Comparison of ENCODE assay signal across 12 mouse cellular contexts in the genomic region with DNA sequence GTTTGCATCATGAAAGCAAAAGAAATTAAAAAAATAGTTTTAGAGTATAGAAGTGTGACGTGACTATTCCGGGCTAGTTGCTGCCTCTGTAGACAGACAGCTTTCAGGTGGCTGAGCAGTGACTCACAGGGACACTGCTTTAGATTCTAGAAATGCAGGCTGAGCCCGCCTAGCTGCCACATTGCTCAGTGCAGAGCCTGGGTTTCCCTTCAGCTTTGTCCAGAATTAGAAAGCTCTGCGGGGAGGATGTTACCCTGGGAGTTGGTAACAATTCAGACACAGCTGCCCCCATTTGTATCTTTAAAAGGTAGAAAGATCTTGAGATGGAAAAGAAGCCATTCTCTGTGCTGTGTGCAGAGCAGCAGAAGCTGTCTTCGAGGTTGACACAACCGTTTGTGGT.
DNase-seq lines count a peak whose midpoint lies in the region; ATAC-seq and TF ChIP-seq lines count a peak whose summit lies in the region.
"Had no signal": no experiment of that assay in that cellular context is flagged by ENCODE, and none has a peak within 500 bp of the region (broad histone marks: within the 10 kb centered on the region; RNA-seq: fewer than 3 reads in every experiment).

No protein-coding gene starts in this region.

- TF ChIP-seq CTCF in cerebellum, adult 2 months (IDR thresholded peaks at IDR 0.05; ENCODE audit: borderline replicate concordance, insufficient read depth, low read depth, low read length): peak; percentile 43; the same call in 1 of the 2 replicates
- peak; percentile 51 for TF ChIP-seq CTCF in hindbrain, postnatal 0 days (IDR thresholded peaks at IDR 0.05; ENCODE audit: low read depth)
- TF ChIP-seq CTCF in stomach, postnatal 0 days (IDR thresholded peaks at IDR 0.05; ENCODE audit: low read depth): peak; percentile 34
- TF ChIP-seq CTCF in gastrocnemius, adult 2 months (IDR thresholded peaks at IDR 0.05): no peak

- peak overlapping the region; percentile 69; the same call in 1 of the 2 replicates for H3K27ac ChIP-seq in cerebellum, adult 2 months (ENCODE audit: insufficient read depth, low read length)
- no peak overlapping the region for H3K27ac ChIP-seq in midbrain, embryonic 13.5 days
- H3K27ac ChIP-seq in midbrain, embryonic 10.5 days (replicated peaks): no peak overlapping the region
- peak overlapping the region; percentile 27; the same call in 1 of the 2 replicates for H3K27ac ChIP-seq in hindbrain, postnatal 0 days
- H3K27ac ChIP-seq in stomach, postnatal 0 days (replicated peaks): no peak overlapping the region
- no peak overlapping the region for H3K27ac ChIP-seq in gastrocnemius, adult 2 months
- H3K27ac ChIP-seq: liver, embryonic 13.5 days had no signal

- no peaks in the 10 kb centered on the region for H3K27me3 ChIP-seq in cerebellum, adult 2 months (ENCODE audit: control insufficient read depth, insufficient read depth, low read length)
- no peaks in the 10 kb centered on the region for H3K27me3 ChIP-seq in midbrain, embryonic 13.5 days
- no peaks in the 10 kb centered on the region for H3K27me3 ChIP-seq in midbrain, embryonic 10.5 days (ENCODE audit: low read depth, poor library complexity, severe bottlenecking)
- no peaks in the 10 kb centered on the region for H3K27me3 ChIP-seq in hindbrain, postnatal 0 days (ENCODE audit: insufficient read depth, low read length)
- H3K27me3 ChIP-seq in stomach, postnatal 0 days (ENCODE audit: control insufficient read depth, insufficient read depth, low read length): no peaks in the 10 kb centered on the region
- H3K27me3 ChIP-seq: liver, embryonic 13.5 days; megakaryocyte, embryonic 14.5 days had no signal

- 10% methylated on average over 6 of the region's 6 CpGs for WGBS in cerebellum, adult 2 months
- 37% methylated on average over 6 of the region's 6 CpGs for WGBS in midbrain, embryonic 13.5 days
- 64% methylated on average over 6 of the region's 6 CpGs for WGBS in midbrain, embryonic 10.5 days
- WGBS in hindbrain, postnatal 0 days: 38% methylated on average over 6 of the region's 6 CpGs
- 66% methylated on average over 6 of the region's 6 CpGs for WGBS in stomach, postnatal 0 days

- peaks cover 20% of the 10 kb centered on the region for H3K4me1 ChIP-seq in cerebellum, adult 2 months (ENCODE audit: control insufficient read depth, insufficient read depth, low read length)
- peaks cover 10% of the 10 kb centered on the region for H3K4me1 ChIP-seq in midbrain, embryonic 13.5 days (replicated peaks)
- peaks cover 5% of the 10 kb centered on the region; the same call in 1 of the 2 replicates for H3K4me1 ChIP-seq in midbrain, embryonic 10.5 days
- no peaks in the 10 kb centered on the region for H3K4me1 ChIP-seq in hindbrain, postnatal 0 days (ENCODE audit: insufficient read depth, low read length)
- no peaks in the 10 kb centered on the region for H3K4me1 ChIP-seq in stomach, postnatal 0 days (replicated peaks; ENCODE audit: control insufficient read depth, insufficient read depth)
- H3K4me1 ChIP-seq: liver, embryonic 13.5 days; megakaryocyte, embryonic 14.5 days had no signal

- peak; percentile 60; the same call in 1 of the 2 replicates for ATAC-seq in midbrain, embryonic 13.5 days
- ATAC-seq in hindbrain, postnatal 0 days: peak; percentile 80
- no peak for ATAC-seq in stomach, postnatal 0 days (ENCODE audit: low FRiP score, low TSS enrichment)

- intact Hi-C loops in gastrocnemius, adult 2 months (cut with DNase I): no loop called here

- no peak overlapping the region for H3K4me3 ChIP-seq in cerebellum, adult 2 months (replicated peaks; ENCODE audit: insufficient read depth, low read depth, low read length)
- H3K4me3 ChIP-seq in midbrain, embryonic 13.5 days (replicated peaks): no peak overlapping the region
- H3K4me3 ChIP-seq in midbrain, embryonic 10.5 days: no peak overlapping the region
- no peak overlapping the region for H3K4me3 ChIP-seq in hindbrain, postnatal 0 days (ENCODE audit: low read length)
- H3K4me3 ChIP-seq in stomach, postnatal 0 days (ENCODE audit: low read depth, low read length): no peak overlapping the region
- no peak overlapping the region for H3K4me3 ChIP-seq in gastrocnemius, adult 2 months
- H3K4me3 ChIP-seq: liver, embryonic 13.5 days; megakaryocyte, embryonic 14.5 days had no signal

- no peaks in the 10 kb centered on the region for H3K9me3 ChIP-seq in midbrain, embryonic 13.5 days
- H3K9me3 ChIP-seq in midbrain, embryonic 10.5 days (replicated peaks): no peaks in the 10 kb centered on the region
- no peaks in the 10 kb centered on the region for H3K9me3 ChIP-seq in hindbrain, postnatal 0 days (ENCODE audit: low read length)
- no peaks in the 10 kb centered on the region for H3K9me3 ChIP-seq in stomach, postnatal 0 days (ENCODE audit: control insufficient read depth, low read length)
- H3K9me3 ChIP-seq: liver, embryonic 13.5 days had no signal

- no peak overlapping the region for H3K4me2 ChIP-seq in midbrain, embryonic 13.5 days (replicated peaks)
- H3K4me2 ChIP-seq in hindbrain, postnatal 0 days (ENCODE audit: low read depth, low read length): no peak overlapping the region
- H3K4me2 ChIP-seq in stomach, postnatal 0 days (replicated peaks; ENCODE audit: low read depth): no peak overlapping the region
- H3K4me2 ChIP-seq: liver, embryonic 13.5 days had no signal

- no peak for TF ChIP-seq POLR2A in cerebellum, adult 2 months (IDR thresholded peaks at IDR 0.05; ENCODE audit: borderline replicate concordance, insufficient read depth, low read length)

- H3K36me3 ChIP-seq in midbrain, embryonic 13.5 days: no peaks in the 10 kb centered on the region
- H3K36me3 ChIP-seq in midbrain, embryonic 10.5 days: no peaks in the 10 kb centered on the region
- H3K36me3 ChIP-seq in hindbrain, postnatal 0 days (ENCODE audit: insufficient read depth, low read length): no peaks in the 10 kb centered on the region
- no peaks in the 10 kb centered on the region for H3K36me3 ChIP-seq in stomach, postnatal 0 days (ENCODE audit: control insufficient read depth, insufficient read depth, low read length)
- H3K36me3 ChIP-seq: liver, embryonic 13.5 days had no signal

- no peak overlapping the region for H3K9ac ChIP-seq in midbrain, embryonic 13.5 days (replicated peaks)
- H3K9ac ChIP-seq in hindbrain, postnatal 0 days (replicated peaks; ENCODE audit: low read length): no peak overlapping the region
- H3K9ac ChIP-seq in stomach, postnatal 0 days (ENCODE audit: low read length): no peak overlapping the region
- H3K9ac ChIP-seq: liver, embryonic 13.5 days had no signal

- peak; percentile 51 to 74 for DNase-seq in cerebellum, adult 2 months
- no peak for DNase-seq in cerebellum, postnatal 4 days (ENCODE audit: low spot score in 2 of 2)
- DNase-seq in midbrain, embryonic 10.5 days (ENCODE audit: low spot score): no peak
- DNase-seq in hindbrain, postnatal 0 days (ENCODE audit: low spot score): peak; percentile 51
- DNase-seq in stomach, postnatal 0 days (ENCODE audit: low spot score): no peak
- no peak for DNase-seq in kidney, postnatal 25 days
- DNase-seq in gastrocnemius, adult 2 months: no peak
- DNase-seq: heart, postnatal 4 days; kidney, postnatal 14 days; liver, embryonic 13.5 days had no signal

- no peak for TF ChIP-seq EP300 in stomach, postnatal 0 days (optimal IDR thresholded peaks at IDR 0.05)

Comparison
In these comparisons a context has a peak if more than half of its experiments do, and no peak if none do; other contexts are left out.
1. DNase-seq: peak in cerebellum, adult 2 months (2 of 2) and hindbrain, postnatal 0 days (single experiment); none in cerebellum, postnatal 4 days (0 of 2), midbrain, embryonic 10.5 days (single experiment), stomach, postnatal 0 days (single experiment), kidney, postnatal 25 days (0 of 2) and gastrocnemius, adult 2 months (single experiment).
2. H3K27ac ChIP-seq: peak in cerebellum, adult 2 months (single experiment) and hindbrain, postnatal 0 days (single experiment); none in midbrain, embryonic 13.5 days (single experiment), midbrain, embryonic 10.5 days (single experiment), stomach, postnatal 0 days (single experiment) and gastrocnemius, adult 2 months (single experiment).